Mouse (Mus musculus): ENCODE data around the gene Gm49510. TPM values are rescaled to one million over a fixed set of nuclear protein-coding genes. Genes with fewer than 3 reads are reported as not detected.
"Not testable (repeated sequence)": the region's sequence is repeated elsewhere in the genome, so short reads cannot be mapped to it uniquely, and the experiment has no call there.

The Gm49510 gene
- polyA plus RNA-seq, 1 experiment from 2014 or later, result 0.21 TPM

- 1% methylated on average over 59 of the region's 95 CpGs for WGBS
- peak within 1 kb of the TSS; percentile 99 for H3K27ac ChIP-seq (ENCODE audit: low read depth, low read length)
- TF ChIP-seq CTCF (IDR thresholded peaks at IDR 0.05; ENCODE audit: low read depth), result peak; percentile 47
- peak; percentile 91 for ATAC-seq
- no peaks in the 10 kb centered on the region for H3K27me3 ChIP-seq (replicated peaks; ENCODE audit: control insufficient read depth, insufficient read depth, low read length)
- peak within 1 kb of the TSS; percentile 90 for H3K9ac ChIP-seq (ENCODE audit: low read depth, low read length)
- H3K4me1 ChIP-seq (replicated peaks; ENCODE audit: control insufficient read depth, insufficient read depth, low read length), result peaks cover 7% of the 10 kb centered on the region; the same call in 1 of the 2 replicates
- H3K4me3 ChIP-seq (ENCODE audit: low read depth, low read length), result peak within 1 kb of the TSS; percentile 90
- peak within 1 kb of the TSS; percentile 84 for H3K4me2 ChIP-seq (replicated peaks; ENCODE audit: low read depth)
- H3K36me3 ChIP-seq (ENCODE audit: control insufficient read depth, insufficient read depth), result peaks cover 28% of the 10 kb centered on the region
- H3K9me3 ChIP-seq (ENCODE audit: control insufficient read depth), result no peaks in the 10 kb centered on the region
These were observed 22.3 kb upstream of the Gm49510 start, which contains the start of gene Gga1 for GRCm38 (mm10) chr15:78876991-78877809. Gene Gga1 (plus strand): TSS chr15:78877190.

DNA sequence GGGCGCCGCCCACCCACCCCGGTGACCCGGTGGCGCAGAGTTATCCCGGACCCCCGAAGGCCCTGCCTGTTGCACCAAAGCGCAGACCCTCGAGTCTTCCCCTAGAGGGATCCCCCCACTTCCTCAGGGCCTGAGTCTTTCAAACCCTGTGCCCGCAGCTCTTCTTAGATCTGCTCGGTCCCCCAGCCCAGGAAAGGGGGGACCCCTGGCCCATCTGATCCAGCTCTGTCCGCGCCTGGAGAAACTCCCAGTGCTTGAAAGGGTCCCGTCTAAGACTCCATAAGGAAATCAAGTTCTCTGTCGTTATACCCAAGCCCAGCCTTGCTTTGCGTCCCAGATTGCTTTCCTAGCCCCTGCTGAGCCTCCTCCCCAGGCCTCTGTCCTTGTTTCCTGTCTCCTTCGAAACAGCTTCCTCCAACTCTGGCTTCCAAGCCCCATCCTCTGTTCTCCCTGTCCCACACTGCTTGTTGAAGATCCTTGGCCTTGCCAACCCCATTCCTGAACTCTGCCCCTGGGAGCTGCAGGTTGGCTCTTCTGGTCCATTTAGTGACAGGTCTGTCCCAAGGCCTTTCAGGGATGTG, 21.6 kb upstream of the Gm49510 start:
- ATAC-seq, result peak; percentile 9; the same call in 1 of the 2 replicates
- TF ChIP-seq CTCF (IDR thresholded peaks at IDR 0.05; ENCODE audit: low read depth), result no peak
- H3K9me3 ChIP-seq (ENCODE audit: control insufficient read depth), result no peaks in the 10 kb centered on the region
- H3K36me3 ChIP-seq (ENCODE audit: control insufficient read depth, insufficient read depth), result peaks cover 35% of the 10 kb centered on the region
- H3K4me2 ChIP-seq (replicated peaks; ENCODE audit: low read depth), result peak overlapping the region; percentile 84
- 3% methylated on average over 11 of the region's 17 CpGs for WGBS
- peak overlapping the region; percentile 90 for H3K4me3 ChIP-seq (ENCODE audit: low read depth, low read length)
- peaks cover 7% of the 10 kb centered on the region; the same call in 1 of the 2 replicates for H3K4me1 ChIP-seq (replicated peaks; ENCODE audit: control insufficient read depth, insufficient read depth, low read length)
- peak overlapping the region; percentile 99 for H3K27ac ChIP-seq (ENCODE audit: low read depth, low read length)
- H3K9ac ChIP-seq (ENCODE audit: low read depth, low read length), result peak overlapping the region; percentile 90
- H3K27me3 ChIP-seq (replicated peaks; ENCODE audit: control insufficient read depth, insufficient read depth, low read length), result no peaks in the 10 kb centered on the region

- H3K9me3 ChIP-seq (ENCODE audit: control insufficient read depth); ATAC-seq; H3K9ac ChIP-seq (ENCODE audit: low read depth, low read length); H3K27me3 ChIP-seq (replicated peaks; ENCODE audit: control insufficient read depth, insufficient read depth, low read length); H3K4me1 ChIP-seq (replicated peaks; ENCODE audit: control insufficient read depth, insufficient read depth, low read length); H3K4me3 ChIP-seq (ENCODE audit: low read depth, low read length): not testable (repeated sequence)
- peak overlapping the region; percentile 46; the same call in 1 of the 2 replicates for H3K27ac ChIP-seq (ENCODE audit: low read depth, low read length)
- peak overlapping the region; percentile 84 for H3K4me2 ChIP-seq (replicated peaks; ENCODE audit: low read depth)
- 13% methylated on average over 7 of the region's 7 CpGs for WGBS
- peaks cover 46% of the 10 kb centered on the region for H3K36me3 ChIP-seq (ENCODE audit: control insufficient read depth, insufficient read depth)
These were observed 20.5 kb upstream of the Gm49510 start for GRCm38 (mm10) chr15:78878792-78879516.

GRCm38 (mm10) chr15:78880432-78880831, 19.0 kb upstream of the Gm49510 start:
- 92% methylated on average over 8 of the region's 8 CpGs for WGBS
- no peak for TF ChIP-seq CTCF (IDR thresholded peaks at IDR 0.05; ENCODE audit: low read depth)
- Histone ChIP-seq H3K27me3 (replicated peaks; ENCODE audit: control insufficient read depth, insufficient read depth, low read length) (no peaks in the 10 kb centered on the region), H3K9ac (ENCODE audit: low read depth, low read length) (no peak overlapping the region), H3K9me3 (ENCODE audit: control insufficient read depth) (no peaks in the 10 kb centered on the region), H3K4me3 (ENCODE audit: low read depth, low read length) (no peak overlapping the region), H3K27ac (ENCODE audit: low read depth, low read length) (no peak overlapping the region), H3K4me2 (replicated peaks; ENCODE audit: low read depth) (no peak overlapping the region), H3K4me1 (replicated peaks; ENCODE audit: control insufficient read depth, insufficient read depth, low read length) (peaks cover 7% of the 10 kb centered on the region; the same call in 1 of the 2 replicates), H3K36me3 (ENCODE audit: control insufficient read depth, insufficient read depth) (peaks cover 58% of the 10 kb centered on the region)
- ATAC-seq, result no peak

- H3K27ac ChIP-seq (ENCODE audit: low read depth, low read length), result no peak overlapping the region
- ATAC-seq, result no peak
- H3K4me3 ChIP-seq (ENCODE audit: low read depth, low read length), result no peak overlapping the region
- peak; percentile 36 for TF ChIP-seq CTCF (IDR thresholded peaks at IDR 0.05; ENCODE audit: low read depth)
- H3K4me1 ChIP-seq (replicated peaks; ENCODE audit: control insufficient read depth, insufficient read depth, low read length), result peaks cover 7% of the 10 kb centered on the region; the same call in 1 of the 2 replicates
- H3K36me3 ChIP-seq (ENCODE audit: control insufficient read depth, insufficient read depth), result peaks cover 72% of the 10 kb centered on the region
- H3K9me3 ChIP-seq (ENCODE audit: control insufficient read depth), result no peaks in the 10 kb centered on the region
- no peaks in the 10 kb centered on the region for H3K27me3 ChIP-seq (replicated peaks; ENCODE audit: control insufficient read depth, insufficient read depth, low read length)
- H3K4me2 ChIP-seq (replicated peaks; ENCODE audit: low read depth), result no peak overlapping the region
- 82% methylated on average over 3 of the region's 3 CpGs for WGBS
- H3K9ac ChIP-seq (ENCODE audit: low read depth, low read length), result no peak overlapping the region
These were observed 17.6 kb upstream of the Gm49510 start for GRCm38 (mm10) chr15:78881828-78882227.

DNA sequence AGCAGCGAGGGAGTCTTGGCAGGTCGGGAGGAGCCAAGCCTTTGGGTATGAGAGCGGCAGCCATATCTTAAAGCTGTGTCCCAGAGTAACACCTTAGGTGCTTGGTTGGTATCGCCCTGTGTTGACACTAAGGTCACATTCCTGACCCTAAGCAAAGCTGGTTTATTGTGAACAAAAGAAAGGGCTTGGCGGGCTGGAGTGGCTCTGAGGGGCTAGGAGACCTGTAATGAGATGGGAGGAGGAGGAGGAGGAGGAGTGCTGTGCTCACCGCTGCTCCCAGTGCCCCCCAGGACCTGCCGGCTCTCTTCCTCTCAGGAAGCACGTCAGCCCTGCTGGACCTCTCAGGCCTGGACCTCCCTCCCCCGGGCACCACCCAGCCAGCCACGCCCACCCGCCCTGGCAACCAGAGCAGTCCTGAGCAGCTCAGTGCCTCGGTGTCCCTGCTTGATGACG, 10.0 kb upstream of the Gm49510 start:
- TF ChIP-seq CTCF (IDR thresholded peaks at IDR 0.05; ENCODE audit: low read depth), result no peak
- no peak for ATAC-seq
- 30% methylated on average over 12 of the region's 13 CpGs for WGBS
- Histone ChIP-seq H3K36me3 (ENCODE audit: control insufficient read depth, insufficient read depth) (peaks cover 90% of the 10 kb centered on the region), H3K4me2 (replicated peaks; ENCODE audit: low read depth) (no peak overlapping the region), H3K4me1 (replicated peaks; ENCODE audit: control insufficient read depth, insufficient read depth, low read length) (no peaks in the 10 kb centered on the region), H3K4me3 (ENCODE audit: low read depth, low read length) (no peak overlapping the region), H3K9me3 (ENCODE audit: control insufficient read depth) (no peaks in the 10 kb centered on the region), H3K27ac (ENCODE audit: low read depth, low read length) (no peak overlapping the region), H3K27me3 (replicated peaks; ENCODE audit: control insufficient read depth, insufficient read depth, low read length) (no peaks in the 10 kb centered on the region), H3K9ac (ENCODE audit: low read depth, low read length) (no peak overlapping the region)
